Mouse (Mus musculus) retina, embryonic 14.5 days (tissue): Measurements from ENCODE around the gene Msi2.

Experiments used
- DNase-seq: peaks from one replicate; pipeline ENCODE4 v3.0.0-alpha.2; 2015; ENCODE audit warnings: low spot score

Msi2 gene

GRCm38 (mm10) chr11:88441871-88442740 is 276.2 kb downstream of the Msi2 start:
- DNase-seq: no peak

GRCm38 (mm10) chr11:88438659-88439058 is 279.7 kb downstream of the Msi2 start:
- no peak for DNase-seq

- no peak for DNase-seq
These were observed 281.7 kb downstream of the Msi2 start for GRCm38 (mm10) chr11:88436596-88436995.

GRCm38 (mm10) chr11:88435543-88435942 is 282.8 kb downstream of the Msi2 start:
- no peak for DNase-seq

- DNase-seq: peak; percentile 70
These were observed 286.7 kb downstream of the Msi2 start for GRCm38 (mm10) chr11:88431363-88432269.

GRCm38 (mm10) chr11:88430292-88430691 is 288.0 kb downstream of the Msi2 start:
- no peak for DNase-seq

- DNase-seq: no peak
These were observed 288.6 kb downstream of the Msi2 start for GRCm38 (mm10) chr11:88429680-88430079.

GRCm38 (mm10) chr11:88425631-88426101 is 292.6 kb downstream of the Msi2 start:
- no peak for DNase-seq

- no peak for DNase-seq
These were observed 294.1 kb downstream of the Msi2 start for GRCm38 (mm10) chr11:88424034-88424767.

GRCm38 (mm10) chr11:88421057-88421578 is 297.2 kb downstream of the Msi2 start:
- no peak for DNase-seq

- no peak for DNase-seq
These were observed 298.5 kb downstream of the Msi2 start for GRCm38 (mm10) chr11:88419657-88420366.

GRCm38 (mm10) chr11:88419064-88419463 is 299.2 kb downstream of the Msi2 start:
- DNase-seq: no peak

- DNase-seq: no peak
These were observed 304.0 kb downstream of the Msi2 start for GRCm38 (mm10) chr11:88414157-88414870.

GRCm38 (mm10) chr11:88412423-88413094 is 305.8 kb downstream of the Msi2 start:
- peak; percentile 81 for DNase-seq

- no peak for DNase-seq
These were observed 310.0 kb downstream of the Msi2 start for GRCm38 (mm10) chr11:88408305-88408704.

- peak; percentile 83 for DNase-seq
These were observed 311.9 kb downstream of the Msi2 start for GRCm38 (mm10) chr11:88406408-88406915.

- DNase-seq: peak; percentile 89
These were observed 313.3 kb downstream of the Msi2 start for GRCm38 (mm10) chr11:88404816-88405613.

GRCm38 (mm10) chr11:88404247-88404677 is 314.1 kb downstream of the Msi2 start:
- no peak for DNase-seq

- no peak for DNase-seq
These were observed 316.0 kb downstream of the Msi2 start for GRCm38 (mm10) chr11:88402290-88402689.
